Mouse (Mus musculus): Measurements from ENCODE around the gene Fpr1. TPM values are rescaled to one million over a fixed set of nuclear protein-coding genes. Genes with fewer than 3 reads are reported as not detected.

Gene Fpr1
- total and polyA plus RNA-seq, 3 experiments = not detected

DNA sequence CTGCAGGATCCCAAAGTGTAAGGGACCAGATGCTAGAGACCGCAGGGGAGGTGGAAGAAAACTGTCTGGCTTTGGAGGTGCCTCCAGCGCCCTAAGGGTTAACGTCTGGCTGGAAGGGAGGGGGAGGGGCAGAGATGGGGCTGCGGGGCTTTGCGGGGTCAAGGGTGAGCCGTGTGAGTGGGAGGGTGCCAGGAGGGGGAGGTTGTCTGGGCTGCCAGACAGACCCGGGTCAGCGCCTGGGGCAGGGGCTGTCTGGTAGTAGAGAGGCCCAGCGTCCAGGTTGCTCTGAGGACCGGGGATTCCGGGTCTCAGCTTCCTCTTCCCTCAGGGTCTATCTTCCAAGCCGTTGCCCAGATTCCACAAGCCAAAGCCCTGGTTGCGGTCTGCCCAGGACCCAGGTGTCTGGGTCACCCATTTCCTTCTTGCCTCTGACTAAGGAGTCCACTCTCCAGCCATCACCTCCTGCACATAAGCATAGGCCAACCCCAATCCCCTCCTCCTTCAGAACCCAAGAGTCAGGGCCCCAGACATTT lies 56.0 kb downstream of the Fpr1 start:
- H3K4me3 ChIP-seq (ENCODE audit: control insufficient read depth in 1 of 2, insufficient read depth in 1 of 2, low read depth in 2 of 2, low read length in 2 of 2) = peak overlapping the region; percentile 66 to 96
- DNase-seq (ENCODE audit: low read depth, low spot score) = peak; percentile 36
- H3K27ac ChIP-seq (ENCODE audit: control insufficient read depth, low read depth, low read length) = peak overlapping the region; percentile 83
- no peaks in the 10 kb centered on the region for H3K9me3 ChIP-seq (replicated peaks; ENCODE audit: insufficient read depth, low read length)
- 0 out of 2 replicates have a peak, but pooled peaks have one; percentile 4 for TF ChIP-seq TCF12 (IDR thresholded peaks at IDR 0.05; ENCODE audit: low read depth, low read length)
- TF ChIP-seq SMC3 (IDR thresholded peaks at IDR 0.05; ENCODE audit: low read depth, low read length) = no peak
- TF ChIP-seq CHD2 (IDR thresholded peaks at IDR 0.05; ENCODE audit: low read length) = no peak
- no peak for TF ChIP-seq ELF1 (IDR thresholded peaks at IDR 0.05; ENCODE audit: low read depth, low read length)
- TF ChIP-seq E2F4 (IDR thresholded peaks at IDR 0.05; ENCODE audit: borderline replicate concordance, low read depth, low read length) = no peak
- TF ChIP-seq NELFE (IDR thresholded peaks at IDR 0.05; ENCODE audit: low read depth, low read length) = 0 out of 2 replicates have a peak, but pooled peaks have one; percentile 13
- TF ChIP-seq MAZ (IDR thresholded peaks at IDR 0.05; ENCODE audit: low read depth, low read length) = peak; percentile 29; the same call in 1 of the 2 replicates
- H3K79me2 ChIP-seq (ENCODE audit: control insufficient read depth, insufficient read depth, low read length, poor library complexity) = no peaks in the 10 kb centered on the region; the same call in 1 of the 2 replicates
- H3K27me3 ChIP-seq (ENCODE audit: control insufficient read depth in 1 of 2, insufficient read depth in 2 of 2, low read length in 2 of 2) = no peaks in the 10 kb centered on the region
- H3K9ac ChIP-seq (ENCODE audit: control insufficient read depth, low read depth, low read length, poor library complexity, severe bottlenecking) = peak overlapping the region; percentile 64
- H3K4me1 ChIP-seq (ENCODE audit: control insufficient read depth in 1 of 2, insufficient read depth in 2 of 2, low read length in 2 of 2) = peaks cover 2 to 16% of the 10 kb centered on the region in 2 experiments; a peak in 3 of 4 replicates
- H3K36me3 ChIP-seq (ENCODE audit: control insufficient read depth in 1 of 2, insufficient read depth in 2 of 2, low read length in 2 of 2) = peaks cover 0 to 9% of the 10 kb centered on the region in 2 experiments; a peak in 2 of 4 replicates

DNA sequence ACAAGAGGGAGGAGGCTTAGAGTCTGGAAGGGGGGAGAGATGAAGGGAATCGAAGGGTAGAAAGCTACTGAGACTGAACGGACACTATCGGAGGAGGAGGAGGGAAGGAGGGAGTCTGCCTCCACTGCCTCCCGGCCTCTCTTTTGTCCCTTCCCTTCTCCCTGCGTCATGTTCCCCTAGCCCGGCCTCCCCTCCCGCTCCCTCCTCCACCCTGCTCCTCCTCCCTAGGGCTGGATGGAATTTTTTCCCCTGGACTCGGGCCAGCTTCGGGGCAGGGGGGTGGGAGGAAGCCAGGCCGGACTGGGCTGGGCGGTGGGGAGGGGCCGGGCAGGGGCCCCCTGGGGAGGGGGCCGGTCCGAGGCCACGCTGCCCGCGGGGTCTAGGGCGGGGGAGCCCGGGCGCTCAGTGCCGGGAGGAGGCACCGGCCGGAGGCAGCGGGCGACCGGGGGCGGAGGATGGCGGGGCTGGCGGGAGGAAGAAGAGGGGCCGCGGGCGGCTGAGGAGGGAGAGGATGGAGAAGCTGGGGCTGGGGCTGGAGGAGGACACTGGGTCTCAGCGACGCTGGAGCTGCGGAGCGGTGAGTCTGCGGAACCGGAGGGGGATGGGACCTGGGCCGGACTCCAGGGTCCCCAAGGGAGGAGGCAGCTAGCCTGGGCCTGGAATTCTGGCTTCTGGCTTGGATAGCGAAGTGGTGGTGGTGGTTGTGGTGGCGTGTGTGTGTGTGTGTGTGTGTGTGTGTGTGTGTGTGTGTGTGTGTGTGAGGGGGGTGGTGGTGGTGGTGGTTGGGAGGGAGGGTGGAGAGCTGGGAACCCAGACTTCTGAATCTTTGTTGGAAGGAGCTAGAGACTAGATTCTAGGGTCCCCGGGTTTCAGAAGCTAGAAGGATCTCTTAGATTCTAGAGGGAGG lies 56.7 kb downstream of the Fpr1 start, which contains the start of gene Spaca6:
Gene Spaca6 (plus strand): TSS at position 408 of the 907 bp plus-strand sequence.
- TF ChIP-seq POLR2A (IDR thresholded peaks at IDR 0.05; ENCODE audit: control insufficient read depth in 1 of 2, insufficient read depth in 1 of 2, low read depth in 1 of 2, low read length in 2 of 2, poor library complexity in 1 of 2) = peak; percentile 18 to 52; a peak in 1 of 4 replicates
- 0 out of 2 replicates have a peak, but pooled peaks have one; percentile 17 for TF ChIP-seq HCFC1 (IDR thresholded peaks at IDR 0.05; ENCODE audit: low read depth, low read length)
- 0 out of 2 replicates have a peak, but pooled peaks have one; percentile 12 for TF ChIP-seq TCF12 (IDR thresholded peaks at IDR 0.05; ENCODE audit: low read depth, low read length)
- no peak; the same call in 1 of the 2 replicates for TF ChIP-seq MXI1 (IDR thresholded peaks at IDR 0.05; ENCODE audit: low read depth, low read length)
- peak; percentile 66; the same call in 1 of the 2 replicates for TF ChIP-seq MAZ (IDR thresholded peaks at IDR 0.05; ENCODE audit: low read depth, low read length)
- Histone ChIP-seq H3K79me2 (ENCODE audit: control insufficient read depth, insufficient read depth, low read length, poor library complexity) (no peaks in the 10 kb centered on the region; the same call in 1 of the 2 replicates), H3K9me3 (replicated peaks; ENCODE audit: insufficient read depth, low read length) (no peaks in the 10 kb centered on the region), H3K9ac (ENCODE audit: control insufficient read depth, low read depth, low read length, poor library complexity, severe bottlenecking) (peak within 1 kb of the TSS; percentile 64), H3K36me3 (ENCODE audit: control insufficient read depth in 1 of 2, insufficient read depth in 2 of 2, low read length in 2 of 2) (peaks cover 0 to 9% of the 10 kb centered on the region in 2 experiments; a peak in 2 of 4 replicates), H3K27me3 (ENCODE audit: control insufficient read depth in 1 of 2, insufficient read depth in 2 of 2, low read length in 2 of 2) (no peaks in the 10 kb centered on the region), H3K27ac (ENCODE audit: control insufficient read depth, low read depth, low read length) (peak within 1 kb of the TSS; percentile 83), H3K4me1 (ENCODE audit: control insufficient read depth in 1 of 2, insufficient read depth in 2 of 2, low read length in 2 of 2) (peaks cover 2 to 16% of the 10 kb centered on the region in 2 experiments; a peak in 3 of 4 replicates), H3K4me3 (ENCODE audit: control insufficient read depth in 1 of 2, insufficient read depth in 1 of 2, low read depth in 2 of 2, low read length in 2 of 2) (peak within 1 kb of the TSS; percentile 74 to 96)
- DNase-seq (ENCODE audit: low read depth, low spot score) = peak; percentile 52

Other genes with a start within 250 kb of the Fpr1 start
- gene Vmn2r90, start 180.2 kb downstream of the Fpr1 start, total RNA-seq (2012; rRNA removed) = not detected in 2 replicates
- not detected for gene Vmn2r90, start 180.2 kb downstream of the Fpr1 start, polyA plus RNA-seq (2012; ENCODE audit: insufficient read depth in 1 of 2, insufficient read length in 2 of 2, low read depth in 1 of 2, low replicate concordance in 2 of 2, missing spikeins in 1 of 2)
- 1.0 and 1.6 TPM in 2 replicates for gene Spaca6, start 56.8 kb downstream of the Fpr1 start, total RNA-seq (2012; rRNA removed)
- 1 to 10 TPM in 1 of 2 experiments, not detected in 1; 6.4 TPM for gene Spaca6, start 56.8 kb downstream of the Fpr1 start, polyA plus RNA-seq (2012; ENCODE audit: insufficient read depth in 1 of 2, insufficient read length in 2 of 2, low read depth in 1 of 2, low replicate concordance in 2 of 2, missing spikeins in 1 of 2)
- gene Has1, start 28.7 kb downstream of the Fpr1 start, total RNA-seq (2012; rRNA removed) = not detected in 2 replicates
- under 1 TPM in 1 of 2 experiments, not detected in 1; 0.13 TPM for gene Has1, start 28.7 kb downstream of the Fpr1 start, polyA plus RNA-seq (2012; ENCODE audit: insufficient read depth in 1 of 2, insufficient read length in 2 of 2, low read depth in 1 of 2, low replicate concordance in 2 of 2, missing spikeins in 1 of 2)
- not detected in 2 replicates for gene Fpr2, start 3.9 kb upstream of the Fpr1 start, total RNA-seq (2012; rRNA removed)
- gene Fpr2, start 3.9 kb upstream of the Fpr1 start, polyA plus RNA-seq (2012; ENCODE audit: insufficient read depth in 1 of 2, insufficient read length in 2 of 2, low read depth in 1 of 2, low replicate concordance in 2 of 2, missing spikeins in 1 of 2) = not detected
- not detected in 2 replicates for gene Fpr3, start 3.9 kb upstream of the Fpr1 start, total RNA-seq (2012; rRNA removed)
- gene Fpr3, start 3.9 kb upstream of the Fpr1 start, polyA plus RNA-seq (2012; ENCODE audit: insufficient read depth in 1 of 2, insufficient read length in 2 of 2, low read depth in 1 of 2, low replicate concordance in 2 of 2, missing spikeins in 1 of 2) = not detected
- not detected in 2 replicates for gene Fpr-rs4, start 137.8 kb upstream of the Fpr1 start, total RNA-seq (2012; rRNA removed)
- gene Fpr-rs4, start 137.8 kb upstream of the Fpr1 start, polyA plus RNA-seq (2012; ENCODE audit: insufficient read depth in 1 of 2, insufficient read length in 2 of 2, low read depth in 1 of 2, low replicate concordance in 2 of 2, missing spikeins in 1 of 2) = not detected
- not detected in 2 replicates for gene Vmn2r124, start 165.5 kb upstream of the Fpr1 start, total RNA-seq (2012; rRNA removed)
- gene Vmn2r124, start 165.5 kb upstream of the Fpr1 start, polyA plus RNA-seq (2012; ENCODE audit: insufficient read depth in 1 of 2, insufficient read length in 2 of 2, low read depth in 1 of 2, low replicate concordance in 2 of 2, missing spikeins in 1 of 2) = not detected
- gene Vmn2r91, start 201.1 kb upstream of the Fpr1 start, total RNA-seq (2012; rRNA removed) = not detected in 2 replicates
- gene Vmn2r91, start 201.1 kb upstream of the Fpr1 start, polyA plus RNA-seq (2012; ENCODE audit: insufficient read depth in 1 of 2, insufficient read length in 2 of 2, low read depth in 1 of 2, low replicate concordance in 2 of 2, missing spikeins in 1 of 2) = not detected